Mouse (Mus musculus) adipocyte (in vitro differentiated cells): ENCODE results near the gene Mpp3.
A peak's percentile ranks its signal among the peaks of the same experiment; 100 is the strongest.

Experiments
- DNase-seq: peaks from one replicate; pipeline ENCODE4 v3.0.0-alpha.2; 2016; ENCODE audit warnings: low spot score

Gene Mpp3

GRCm38 (mm10) chr11:101974923-101975322 lies 53.3 kb downstream of the Mpp3 start:
- no peak for DNase-seq

DNA sequence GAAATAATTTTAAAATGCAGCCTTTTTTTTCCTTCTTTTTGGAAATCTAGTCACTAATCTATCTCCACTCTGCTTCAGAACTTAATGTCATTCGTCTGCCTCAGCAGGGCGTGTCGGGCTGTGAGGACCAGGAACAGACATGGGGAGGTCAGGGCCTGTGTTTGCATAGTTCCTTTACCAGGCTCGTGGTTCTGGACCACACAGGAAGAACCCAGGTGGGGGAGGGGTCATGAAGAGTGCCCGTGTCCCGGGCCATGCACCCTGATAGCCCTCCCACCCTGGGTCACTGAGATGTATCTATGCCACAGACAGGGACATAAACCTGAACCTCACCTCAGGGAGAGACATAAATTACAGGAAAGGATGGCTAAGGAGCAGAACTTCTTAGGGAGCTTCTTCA lies 54.1 kb downstream of the Mpp3 start:
- no peak for DNase-seq

DNA sequence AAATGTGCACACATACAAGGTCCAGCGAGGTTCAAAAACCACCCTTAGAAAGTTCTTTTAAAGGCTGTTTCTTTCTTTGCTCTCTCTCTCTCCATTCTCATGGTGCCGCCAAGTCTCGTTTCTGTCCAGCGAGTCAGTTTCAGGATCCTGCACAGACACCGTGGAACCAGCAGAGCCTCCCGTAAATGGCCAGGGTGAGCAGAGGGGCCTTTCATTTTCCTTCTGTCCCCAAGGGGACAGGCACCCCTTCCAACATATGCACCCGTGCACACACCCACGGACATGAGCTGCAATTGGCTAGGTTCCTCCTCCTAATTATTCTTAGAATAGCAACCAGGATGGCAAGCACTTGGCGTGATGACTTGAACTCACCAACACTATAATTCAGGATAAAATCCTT lies 54.8 kb downstream of the Mpp3 start:
- no peak for DNase-seq

GRCm38 (mm10) chr11:101972651-101973050 lies 55.6 kb downstream of the Mpp3 start:
- DNase-seq: peak; percentile 51

DNA sequence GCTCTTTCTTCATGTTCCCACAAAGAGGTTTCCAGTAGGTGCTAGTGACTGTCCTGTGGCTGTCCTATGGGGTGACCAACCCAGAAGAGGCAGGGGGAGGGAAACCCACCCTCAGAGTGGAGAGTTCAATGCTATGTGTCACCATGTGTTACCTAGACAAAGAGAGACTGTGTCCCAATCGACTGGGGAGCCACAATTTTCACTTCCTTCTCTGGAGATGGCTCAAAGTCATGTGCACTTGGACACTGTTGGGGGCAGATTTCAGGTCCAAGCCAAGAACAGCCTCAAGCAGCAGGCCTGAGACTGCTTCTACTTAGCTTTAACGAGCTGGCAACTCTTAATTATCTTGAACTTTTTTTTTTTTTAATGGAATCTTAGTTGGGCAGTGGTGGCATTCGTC lies 56.2 kb downstream of the Mpp3 start:
- no peak for DNase-seq

- peak; percentile 16 for DNase-seq
These were observed 56.9 kb downstream of the Mpp3 start for GRCm38 (mm10) chr11:101971410-101971809.

DNA sequence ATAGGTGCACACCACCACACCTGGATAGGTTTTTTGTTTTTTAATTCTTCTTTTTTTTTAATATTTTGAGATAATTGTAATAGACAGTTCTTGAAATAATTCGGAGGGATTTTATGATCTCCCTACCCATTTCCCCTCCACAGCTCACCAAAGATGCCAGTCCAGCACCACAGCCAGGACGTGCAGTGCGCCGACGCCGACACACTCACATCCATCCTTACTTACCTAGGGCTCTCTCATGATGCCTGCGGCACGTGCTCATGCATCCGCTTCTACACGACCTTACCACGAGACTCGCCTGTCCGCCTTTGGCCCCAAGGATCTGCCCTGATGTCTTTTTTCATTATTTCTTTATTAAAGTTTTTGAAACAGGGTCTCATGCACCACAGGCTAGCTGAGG lies 58.4 kb downstream of the Mpp3 start:
- no peak for DNase-seq

DNA sequence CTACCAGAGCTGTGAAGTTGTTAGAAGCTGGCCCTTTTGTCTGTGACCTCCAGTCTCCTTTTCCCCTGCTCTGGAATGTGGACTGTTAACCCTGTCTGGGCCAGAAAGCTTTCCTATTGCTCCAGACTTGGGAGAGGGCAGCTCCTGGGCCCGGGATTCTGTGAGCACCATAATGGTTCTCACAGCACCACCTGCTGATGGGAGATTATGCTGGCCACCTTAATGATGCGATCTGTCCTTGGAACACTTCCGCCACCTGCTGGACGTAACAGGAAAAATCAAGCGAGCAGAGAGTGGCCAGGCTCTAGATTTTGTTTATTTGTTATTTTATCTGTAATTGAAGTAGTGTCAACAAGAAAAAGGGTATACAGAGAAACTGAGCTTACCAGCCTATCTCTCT lies 59.5 kb downstream of the Mpp3 start:
- peak; percentile 90 for DNase-seq

GRCm38 (mm10) chr11:101968311-101968710 lies 60.0 kb downstream of the Mpp3 start:
- no peak for DNase-seq

GRCm38 (mm10) chr11:101966965-101967614 lies 61.2 kb downstream of the Mpp3 start, which contains the start of gene Sost:
Gene Sost, minus strand, starts transcription at chr11:101967015.
- no peak for DNase-seq

DNA sequence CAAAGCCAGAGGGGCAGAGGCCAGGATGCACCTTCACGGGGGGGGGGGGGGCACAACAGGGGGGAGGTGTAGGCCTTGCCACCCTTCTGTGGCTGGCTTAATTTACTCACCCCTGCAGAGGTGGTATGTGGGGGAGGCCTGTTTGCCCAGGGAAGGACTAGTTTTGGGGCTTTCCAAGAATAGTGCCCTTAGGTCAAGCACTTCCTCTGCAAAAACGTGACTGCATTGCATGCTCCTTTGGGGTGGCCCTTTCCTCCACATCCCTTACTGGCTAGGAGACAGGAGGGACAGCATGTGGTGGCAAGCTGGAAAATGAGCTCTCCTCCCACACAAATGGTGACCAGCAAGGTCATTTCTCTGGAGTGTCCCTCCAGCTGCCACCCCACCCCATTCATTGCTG lies 62.7 kb downstream of the Mpp3 start:
- DNase-seq: no peak

GRCm38 (mm10) chr11:101964647-101965046 lies 63.6 kb downstream of the Mpp3 start:
- no peak for DNase-seq

GRCm38 (mm10) chr11:101963473-101964291 lies 64.6 kb downstream of the Mpp3 start:
- DNase-seq: no peak

GRCm38 (mm10) chr11:101963043-101963442 lies 65.2 kb downstream of the Mpp3 start:
- no peak for DNase-seq

- no peak for DNase-seq
These were observed 70.8 kb downstream of the Mpp3 start for GRCm38 (mm10) chr11:101957476-101957875.

GRCm38 (mm10) chr11:101953441-101953840 lies 74.8 kb downstream of the Mpp3 start:
- no peak for DNase-seq

- DNase-seq: no peak
These were observed 75.5 kb downstream of the Mpp3 start for GRCm38 (mm10) chr11:101952541-101953341.

- DNase-seq: no peak
These were observed 78.2 kb downstream of the Mpp3 start for GRCm38 (mm10) chr11:101950021-101950420.
